Mouse (Mus musculus) kidney, postnatal 4 days (tissue): ENCODE results near the gene Zan.

Experiments
- DNase-seq, 2 experiments: peaks; one replicate each; pipeline ENCODE4 v3.0.0; 2021; ENCODE audit warnings: mixed read lengths in 2 of 2

Zan gene

GRCm38 (mm10) chr5:137349384-137350204 is 127.3 kb downstream of the Zan start, which contains the start of gene Ephb4:
TSS of gene Ephb4 (plus strand) at chr5:137350109.
- DNase-seq = peak; percentile 96 to 99

GRCm38 (mm10) chr5:137348482-137349383 is 128.1 kb downstream of the Zan start:
- peak; percentile 84 to 92 for DNase-seq

GRCm38 (mm10) chr5:137347856-137348255 is 129.0 kb downstream of the Zan start:
- DNase-seq = peak; percentile 29 to 53

GRCm38 (mm10) chr5:137346983-137347382 is 129.9 kb downstream of the Zan start:
- DNase-seq = no peak

- DNase-seq = no peak
Measured at GRCm38 (mm10) chr5:137346388-137346787, 130.5 kb downstream of the Zan start.

- peak; percentile 45 to 73 for DNase-seq
Measured at GRCm38 (mm10) chr5:137345821-137346220, 131.0 kb downstream of the Zan start.

GRCm38 (mm10) chr5:137343869-137344268 is 133.0 kb downstream of the Zan start:
- DNase-seq = peak in 1 of 2 experiments; percentile 29

GRCm38 (mm10) chr5:137343412-137343811 is 133.5 kb downstream of the Zan start:
- no peak for DNase-seq

- no peak for DNase-seq
Measured at GRCm38 (mm10) chr5:137342407-137343012, 134.4 kb downstream of the Zan start.

- no peak for DNase-seq
Measured at GRCm38 (mm10) chr5:137340222-137340621, 136.6 kb downstream of the Zan start.

GRCm38 (mm10) chr5:137339290-137339979 is 137.4 kb downstream of the Zan start:
- DNase-seq = peak; percentile 62 to 76

GRCm38 (mm10) chr5:137338663-137339289 is 138.1 kb downstream of the Zan start:
- DNase-seq = peak; percentile 64 to 74

GRCm38 (mm10) chr5:137338256-137338655 is 138.6 kb downstream of the Zan start:
- DNase-seq = peak; percentile 94 to 96

GRCm38 (mm10) chr5:137337190-137337589 is 139.7 kb downstream of the Zan start:
- peak in 1 of 2 experiments; percentile 41 for DNase-seq

- DNase-seq = no peak
Measured at GRCm38 (mm10) chr5:137335066-137335465, 141.8 kb downstream of the Zan start.

- no peak for DNase-seq
Measured at GRCm38 (mm10) chr5:137334317-137334716, 142.5 kb downstream of the Zan start.

- DNase-seq = peak; percentile 98
Measured at GRCm38 (mm10) chr5:137333512-137334174, 143.2 kb downstream of the Zan start, which contains the start of gene Slc12a9. TSS of gene Slc12a9 (minus strand) at chr5:137333597.

GRCm38 (mm10) chr5:137332857-137333511 is 143.9 kb downstream of the Zan start:
- DNase-seq = no peak

GRCm38 (mm10) chr5:137330910-137331309 is 146.0 kb downstream of the Zan start:
- DNase-seq = no peak
